Mouse (Mus musculus): ENCODE measurements around the gene Ctsf.
A peak's percentile ranks its signal among the peaks of the same experiment; 100 is the strongest.

Gene Ctsf

DNA sequence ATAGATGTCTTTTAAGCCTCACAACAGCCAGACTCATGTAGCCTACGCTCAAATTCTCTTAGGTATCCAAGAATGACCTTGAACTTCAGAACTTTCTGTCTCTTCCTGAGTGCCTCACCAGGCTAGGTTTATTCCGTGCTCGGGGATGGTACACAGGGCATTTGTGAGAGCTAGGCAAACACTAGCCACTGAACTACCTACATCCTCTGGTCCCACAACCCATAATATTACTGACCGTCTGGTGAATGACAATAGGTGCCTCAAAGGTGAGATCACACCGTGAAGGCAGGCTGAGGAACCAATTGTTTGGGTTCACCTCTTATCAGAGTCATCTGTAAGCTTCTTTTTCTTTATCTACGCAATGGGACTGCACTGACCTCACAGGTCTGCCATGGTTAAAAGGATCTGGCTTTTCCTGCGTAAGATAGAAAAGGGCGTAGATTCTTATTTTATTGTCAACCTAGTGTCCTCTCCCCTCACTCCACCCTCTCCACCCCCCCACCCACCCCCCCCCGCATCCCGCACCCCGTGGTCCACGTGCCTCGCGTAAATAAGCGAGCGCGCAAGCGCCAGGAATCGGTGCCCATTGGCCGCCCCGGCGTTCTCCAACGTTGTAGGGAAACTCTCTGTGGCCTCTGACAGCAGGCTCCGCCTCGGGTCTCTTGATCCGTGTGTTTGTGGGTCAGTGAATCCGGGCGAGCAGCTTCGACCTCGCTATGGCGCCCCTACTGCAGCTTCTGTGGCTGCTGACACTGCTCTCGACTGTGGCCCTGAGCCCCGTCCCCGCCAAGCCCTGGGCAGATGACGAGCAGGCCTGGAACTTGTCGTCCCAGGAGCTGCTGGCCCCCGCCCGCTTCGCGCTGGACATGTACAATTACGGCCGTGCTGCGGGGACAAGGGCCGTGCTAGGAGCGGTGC lies at the start of gene Ctsf:
Gene Ctsf (plus strand): TSS at position 579 of the 918 bp plus-strand sequence.
- DNase-seq: no peak

- DNase-seq: no peak
Observed at GRCm38 (mm10) chr19:4810309-4810708, 44.6 kb upstream of the Ctsf start.

- DNase-seq: no peak
Observed at GRCm38 (mm10) chr19:4810746-4811062, 44.2 kb upstream of the Ctsf start.

DNA sequence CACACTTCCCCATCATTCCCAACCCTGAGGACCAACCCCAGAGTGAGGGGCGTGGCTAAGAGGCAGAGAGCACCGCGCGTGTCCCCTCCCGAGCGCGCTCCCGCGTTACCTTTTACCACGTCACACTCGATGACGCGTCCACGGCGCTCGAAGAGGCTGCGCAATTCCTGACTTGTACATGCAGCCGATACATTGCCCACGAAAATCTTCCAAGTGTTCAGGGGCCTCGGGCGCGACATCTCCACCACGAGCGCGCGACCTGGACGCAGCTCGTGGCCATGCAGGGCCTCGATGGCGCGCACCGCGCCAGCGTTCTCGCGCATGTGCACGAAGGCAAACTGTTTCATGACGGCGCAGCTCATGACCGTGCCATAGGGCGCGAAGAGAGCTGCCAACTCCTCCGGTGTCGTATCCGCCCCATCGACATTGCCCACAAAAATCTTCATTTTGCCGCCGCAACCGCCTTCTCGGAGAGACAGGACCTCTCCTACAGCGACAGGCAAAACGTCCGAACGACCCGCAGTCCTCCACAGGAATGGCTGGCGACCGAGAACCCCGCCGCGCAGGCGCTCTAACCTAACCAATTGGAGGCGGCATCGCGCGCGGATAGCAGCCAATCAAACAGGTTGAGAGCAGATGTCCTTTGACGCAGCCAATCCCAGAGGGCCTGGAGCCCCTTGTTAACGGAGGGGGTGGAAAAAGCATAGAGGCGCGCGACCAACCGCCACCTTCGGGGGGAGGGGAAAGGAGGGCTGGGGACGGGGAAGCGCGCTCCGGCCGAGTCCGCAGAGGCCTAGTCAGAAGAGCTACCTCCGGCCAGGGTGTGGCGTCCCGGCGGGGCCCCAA lies 43.6 kb upstream of the Ctsf start, which contains the start of the genes Gm21992 and Rbm14:
Gene Gm21992 (minus strand): TSS at position 550 of the 846 bp plus-strand sequence.
Gene Rbm14 (minus strand): TSS at position 572 of the 846 bp plus-strand sequence.
- DNase-seq: peak; percentile 95 to 96

DNA sequence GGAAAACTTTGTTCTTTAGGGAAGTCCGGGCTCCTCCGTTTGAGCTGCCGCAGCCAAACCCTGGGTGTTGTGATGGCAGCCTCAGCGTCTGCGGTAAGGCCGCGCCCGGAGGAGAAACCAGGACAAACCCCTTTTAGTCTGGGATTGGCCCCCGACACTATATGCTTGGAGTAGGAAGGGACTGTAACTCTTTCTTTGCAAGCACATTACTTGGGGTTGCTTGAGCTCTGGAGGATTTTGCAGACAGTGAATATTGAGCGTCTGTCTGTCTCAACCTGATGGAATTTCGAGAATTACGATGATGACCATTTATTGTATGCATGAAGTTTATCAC lies 43.1 kb upstream of the Ctsf start:
- no peak for DNase-seq

DNA sequence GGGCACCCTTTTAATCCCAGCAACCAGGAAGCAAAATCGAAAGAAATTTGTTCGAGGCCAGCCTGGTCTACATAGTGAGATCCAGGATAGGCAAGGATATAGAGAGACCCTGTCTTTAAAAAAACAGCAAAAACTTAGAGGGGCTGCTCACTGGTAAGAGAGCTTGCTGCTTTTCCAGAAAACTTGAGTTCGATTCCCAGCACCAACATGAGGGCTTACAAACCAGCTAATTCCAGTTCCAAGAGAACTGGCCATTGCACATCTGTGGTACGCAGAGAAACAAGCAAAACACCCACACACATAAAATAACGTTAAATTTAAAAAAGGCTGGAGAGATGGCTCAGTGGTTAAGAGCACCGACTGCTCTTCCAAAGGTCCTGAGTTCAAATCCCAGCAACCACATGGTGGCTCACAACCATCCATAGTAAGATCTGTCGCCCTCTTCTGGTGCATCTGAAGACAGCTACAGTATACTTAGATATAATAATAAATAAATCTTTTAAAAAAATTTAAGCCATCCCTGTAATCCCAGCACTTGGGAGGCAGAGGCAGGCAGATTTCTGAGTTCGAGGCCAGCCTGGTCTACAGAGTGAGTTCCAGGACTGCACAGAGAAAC lies 42.5 kb upstream of the Ctsf start:
- peak; percentile 33 to 35 for DNase-seq

DNA sequence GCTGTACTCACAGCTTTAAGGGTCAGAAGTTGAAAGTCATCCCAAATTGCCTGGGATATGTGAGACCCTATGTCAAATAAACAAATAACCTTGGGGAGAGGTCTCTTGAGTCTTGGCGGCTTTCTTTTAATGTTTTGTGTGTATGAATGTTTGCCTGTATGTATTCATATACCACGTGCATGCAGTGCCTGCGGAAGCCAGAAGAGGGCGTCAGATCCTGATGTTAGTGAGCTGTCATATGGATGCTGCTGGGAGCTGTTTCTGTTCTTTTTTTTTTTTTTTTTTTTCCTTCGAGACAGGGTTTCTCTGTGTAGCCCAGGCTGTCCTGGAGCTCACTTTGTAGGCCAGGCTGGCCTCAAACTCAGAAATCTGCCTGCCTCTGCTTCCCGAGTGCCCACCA lies 41.9 kb upstream of the Ctsf start:
- peak; percentile 53 to 59 for DNase-seq

- DNase-seq: no peak
Observed at GRCm38 (mm10) chr19:4817182-4817835, 37.6 kb upstream of the Ctsf start.

DNA sequence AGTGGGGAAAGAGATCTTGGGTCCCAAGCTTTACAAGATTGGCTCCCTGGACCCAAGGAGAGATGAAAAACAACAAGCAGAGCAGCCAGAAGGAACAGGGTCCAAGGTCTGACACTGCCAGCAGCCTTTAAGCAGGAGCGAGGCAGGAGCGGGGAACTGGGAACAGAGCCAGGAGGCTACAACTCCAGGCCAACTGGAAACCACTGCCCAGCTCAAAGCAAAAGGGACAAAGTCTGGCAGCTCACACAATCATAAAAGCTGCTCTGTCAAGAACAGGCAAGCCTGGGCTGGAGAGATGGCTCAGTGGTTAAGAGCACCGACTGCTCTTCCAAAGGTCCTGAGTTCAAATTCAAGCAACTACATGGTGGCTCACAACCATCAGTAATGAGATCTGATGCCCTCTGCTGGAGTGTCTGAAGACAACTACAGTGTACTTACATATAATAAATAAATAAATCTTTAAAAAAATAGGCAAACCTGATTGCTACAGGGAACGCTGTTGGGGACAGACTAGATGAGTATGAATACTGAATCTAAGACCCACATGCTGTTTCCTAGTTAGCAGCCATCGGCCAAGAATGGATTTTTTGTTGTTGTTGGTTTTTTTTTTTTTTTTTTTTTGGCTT lies 34.1 kb upstream of the Ctsf start:
- no peak for DNase-seq

DNA sequence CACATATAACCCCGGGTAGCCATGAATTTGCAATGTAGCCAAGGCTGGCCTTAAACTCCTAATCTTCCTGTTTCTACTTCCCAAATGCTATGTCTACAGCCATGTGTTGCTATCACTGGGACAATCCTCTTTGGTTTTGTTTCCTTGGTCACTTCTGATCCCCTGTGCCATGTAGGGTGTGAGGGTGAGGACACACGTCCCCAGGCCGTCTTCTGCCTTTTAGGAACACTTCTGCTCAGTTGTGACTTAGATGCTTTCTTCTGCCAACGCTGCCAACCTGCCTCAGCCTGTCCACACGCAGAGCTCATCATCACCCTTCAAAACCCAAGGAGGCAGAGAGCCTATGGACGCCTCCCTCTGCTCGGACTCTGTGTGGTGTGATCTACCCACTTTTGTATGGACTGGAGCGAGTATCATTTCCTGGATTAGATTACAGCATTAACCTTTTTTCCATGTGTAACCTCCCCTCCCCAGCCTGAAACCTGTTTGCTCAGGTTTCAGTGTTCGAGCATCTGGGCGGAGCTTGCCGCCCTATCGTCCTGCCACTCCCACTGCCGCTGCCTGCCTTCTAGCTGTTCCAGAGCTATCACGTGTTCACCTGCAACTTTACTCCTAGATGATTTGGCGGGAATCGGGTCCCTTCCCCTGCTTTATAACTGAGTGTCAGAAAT lies 26.4 kb upstream of the Ctsf start:
- DNase-seq: no peak

- DNase-seq: no peak
Observed at GRCm38 (mm10) chr19:4829156-4829555, 25.8 kb upstream of the Ctsf start.

DNA sequence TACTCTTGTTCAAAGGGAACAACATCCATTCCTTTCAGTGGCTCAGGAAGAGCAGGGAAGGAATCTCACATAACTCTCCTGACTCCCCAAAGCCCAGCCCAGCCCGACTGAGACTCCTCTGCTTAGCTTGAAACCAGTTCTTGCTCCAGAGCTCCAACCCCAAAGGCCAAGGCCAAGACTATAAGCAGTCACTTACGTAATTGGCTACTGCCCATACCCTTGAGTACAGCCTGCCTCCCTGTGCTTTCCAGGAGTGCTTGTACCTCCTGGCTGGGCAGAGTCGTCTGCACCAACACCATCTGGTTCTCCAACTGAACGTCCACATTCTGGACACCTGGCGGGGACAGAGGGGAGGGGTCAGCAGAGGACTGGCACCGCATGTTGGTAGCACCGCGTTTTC lies 21.0 kb upstream of the Ctsf start:
- no peak for DNase-seq

DNA sequence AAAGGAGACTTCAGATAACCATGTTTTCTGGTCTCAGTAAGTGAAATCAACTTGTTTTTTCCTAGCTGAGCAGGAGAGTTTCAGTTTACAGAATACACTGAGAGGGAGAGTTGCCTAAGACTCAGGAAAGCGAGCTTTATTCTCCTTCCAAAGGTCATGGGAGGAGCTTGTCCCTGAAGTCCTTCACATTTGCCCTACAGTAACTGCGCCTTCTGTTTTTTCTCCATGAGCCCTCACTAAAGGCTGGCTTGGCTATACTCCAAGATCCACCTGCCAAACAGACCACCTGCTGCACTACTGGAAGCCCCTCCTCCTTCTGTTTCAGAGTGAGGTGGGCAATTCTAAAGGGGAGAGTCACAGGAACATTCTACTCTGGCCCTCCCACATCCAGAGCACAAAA lies 18.8 kb upstream of the Ctsf start:
- no peak for DNase-seq

GRCm38 (mm10) chr19:4837049-4837448 lies 17.9 kb upstream of the Ctsf start:
- DNase-seq: no peak

DNA sequence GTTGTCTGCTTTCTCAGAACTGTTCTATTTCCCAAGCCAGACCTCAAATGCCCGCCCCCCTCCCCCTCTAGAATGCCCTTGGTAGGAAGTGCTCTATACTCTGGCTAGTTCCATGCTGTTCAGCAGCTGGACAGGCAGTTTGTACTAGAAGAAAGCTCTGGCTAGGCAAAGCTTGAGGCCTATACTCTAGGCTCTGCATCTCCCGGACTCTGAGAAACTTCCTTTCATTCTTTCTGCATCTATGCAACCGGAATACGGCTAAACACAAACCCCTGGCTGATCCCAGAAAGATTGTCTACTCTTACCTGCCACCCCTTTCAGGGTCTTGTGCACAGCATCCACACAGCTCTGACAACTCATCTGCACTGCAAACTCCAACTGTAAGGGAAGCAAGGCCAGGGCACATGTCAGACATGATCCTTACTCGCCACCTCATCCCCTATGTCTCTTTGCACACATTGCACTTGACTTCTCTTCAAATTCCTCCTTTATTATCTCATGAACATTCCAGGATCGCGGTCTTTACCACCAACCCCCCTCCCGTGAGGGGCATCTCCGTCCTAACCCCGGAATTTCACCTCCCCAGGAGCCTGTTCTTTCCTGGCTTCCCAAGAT lies 16.3 kb upstream of the Ctsf start:
- DNase-seq: no peak

DNA sequence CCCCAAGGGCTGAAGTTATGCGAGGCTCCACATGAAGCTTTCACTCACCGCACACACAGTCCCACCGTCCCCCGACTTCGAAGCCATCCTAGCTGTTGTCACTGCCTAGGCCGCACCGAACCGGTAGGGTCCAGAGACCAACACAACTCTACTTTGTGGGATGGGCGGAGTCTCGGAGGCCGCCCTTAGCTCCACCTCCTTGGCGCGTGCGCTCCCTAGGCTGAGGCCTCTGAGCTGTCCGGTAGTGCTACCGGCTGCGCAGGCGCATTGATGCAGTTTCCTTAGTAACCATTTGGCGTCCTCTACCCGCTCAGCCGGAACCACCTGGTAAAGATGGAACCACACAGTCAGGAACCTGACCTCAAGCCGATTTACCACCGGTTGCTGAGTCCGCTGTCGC lies 15.8 kb upstream of the Ctsf start, which contains the start of the genes Ccs and Ccdc87:
Gene Ccs (minus strand): TSS at position 184 of the 400 bp plus-strand sequence.
Gene Ccdc87 (plus strand): TSS at position 218 of the 400 bp plus-strand sequence.
- peak; percentile 88 to 89 for DNase-seq

GRCm38 (mm10) chr19:4840848-4841247 lies 14.1 kb upstream of the Ctsf start:
- no peak for DNase-seq

- DNase-seq: no peak
Observed at GRCm38 (mm10) chr19:4842611-4843010, 12.3 kb upstream of the Ctsf start.

GRCm38 (mm10) chr19:4845846-4846245 lies 9.1 kb upstream of the Ctsf start:
- DNase-seq: no peak

GRCm38 (mm10) chr19:4847490-4847889 lies 7.4 kb upstream of the Ctsf start:
- peak; percentile 18 to 19 for DNase-seq

DNA sequence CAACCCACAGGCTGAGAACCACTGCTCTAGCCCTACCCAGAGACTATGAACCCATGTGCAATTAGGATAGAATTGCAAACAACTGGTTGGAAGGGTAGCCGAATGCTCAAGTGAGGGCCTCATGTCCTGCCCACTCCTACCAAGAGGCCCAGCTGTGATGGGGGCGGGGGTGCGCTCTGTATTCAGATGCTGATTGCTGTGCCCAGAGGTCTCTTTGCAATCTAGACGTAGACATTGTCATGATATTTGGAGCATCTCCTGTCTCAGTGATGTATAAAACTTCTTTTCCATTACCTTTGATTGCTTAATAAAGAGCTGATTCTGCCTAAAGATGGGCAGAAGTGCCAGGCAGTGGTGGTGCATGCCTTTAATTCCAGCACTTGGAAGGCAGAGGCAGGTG lies 5.1 kb upstream of the Ctsf start:
- no peak for DNase-seq
